Mouse (Mus musculus) left cerebral cortex, adult 8-10 months (tissue): ENCODE data around the gene Trpm2. TPM values are rescaled to one million over a fixed set of nuclear protein-coding genes. Genes with fewer than 3 reads are reported as not detected.
"Not testable (repeated sequence)": the region's sequence is repeated elsewhere in the genome, so short reads cannot be mapped to it uniquely, and the experiment has no call there.

Experiments
- DNase-seq, 2 experiments: peaks; one replicate each; pipeline ENCODE4 v3.0.0; 2022; ENCODE audit warnings: low spot score in 2 of 2
- total RNA-seq, 4 experiments: library from RNA; stranded (reverse); gene quantifications; 2 replicates each; pipeline ENCODE4 v1.2.4; 2022

The Trpm2 gene
- total RNA-seq: 10 to 100 TPM; 49.9 to 64.9 (median 51.2) TPM

- peak in 1 of 2 experiments; percentile 13 for DNase-seq
Observed at GRCm38 (mm10) chr10:77970481-77970880, at the start of gene Trpm2. Gene Trpm2, minus strand, starts transcription at chr10:77970563.

GRCm38 (mm10) chr10:78019984-78020383 is 49.6 kb upstream of the Trpm2 start:
- DNase-seq: not testable (repeated sequence)

- DNase-seq: no peak
Observed at GRCm38 (mm10) chr10:78019291-78019690, 48.9 kb upstream of the Trpm2 start.

- DNase-seq: peak in 1 of 2 experiments; percentile 69
Observed at GRCm38 (mm10) chr10:78018797-78019203, 48.4 kb upstream of the Trpm2 start.

- no peak for DNase-seq
Observed at GRCm38 (mm10) chr10:78016366-78016765, 46.0 kb upstream of the Trpm2 start.

GRCm38 (mm10) chr10:78015489-78015888 is 45.1 kb upstream of the Trpm2 start:
- DNase-seq: no peak

- DNase-seq: no peak
Observed at GRCm38 (mm10) chr10:78012661-78013495, 42.5 kb upstream of the Trpm2 start.

- DNase-seq: not testable (repeated sequence)
Observed at GRCm38 (mm10) chr10:78011116-78011515, 40.8 kb upstream of the Trpm2 start.

GRCm38 (mm10) chr10:78010335-78010734 is 40.0 kb upstream of the Trpm2 start:
- DNase-seq: no peak

GRCm38 (mm10) chr10:78009945-78010293 is 39.6 kb upstream of the Trpm2 start, which contains the start of gene Pfkl:
Gene Pfkl, minus strand, starts transcription at chr10:78010083.
- DNase-seq: no peak

GRCm38 (mm10) chr10:78009184-78009944 is 39.0 kb upstream of the Trpm2 start:
- DNase-seq: peak; percentile 78 to 91

GRCm38 (mm10) chr10:78008169-78008568 is 37.8 kb upstream of the Trpm2 start:
- no peak for DNase-seq

GRCm38 (mm10) chr10:78007203-78007602 is 36.8 kb upstream of the Trpm2 start:
- no peak for DNase-seq

- DNase-seq: no peak
Observed at GRCm38 (mm10) chr10:78005791-78006438, 35.6 kb upstream of the Trpm2 start.

GRCm38 (mm10) chr10:78004479-78005100 is 34.2 kb upstream of the Trpm2 start:
- DNase-seq: peak; percentile 57 to 71

GRCm38 (mm10) chr10:78002316-78002715 is 32.0 kb upstream of the Trpm2 start:
- DNase-seq: no peak

- DNase-seq: peak; percentile 72 to 97
Observed at GRCm38 (mm10) chr10:78001796-78002195, 31.4 kb upstream of the Trpm2 start.

GRCm38 (mm10) chr10:78000200-78000599 is 29.8 kb upstream of the Trpm2 start:
- no peak for DNase-seq

- no peak for DNase-seq
Observed at GRCm38 (mm10) chr10:77995639-77996038, 25.3 kb upstream of the Trpm2 start.

- no peak for DNase-seq
Observed at GRCm38 (mm10) chr10:77985775-77986174, 15.4 kb upstream of the Trpm2 start.

- no peak for DNase-seq
Observed at GRCm38 (mm10) chr10:77984660-77985059, 14.3 kb upstream of the Trpm2 start.
